In the genomic region with DNA sequence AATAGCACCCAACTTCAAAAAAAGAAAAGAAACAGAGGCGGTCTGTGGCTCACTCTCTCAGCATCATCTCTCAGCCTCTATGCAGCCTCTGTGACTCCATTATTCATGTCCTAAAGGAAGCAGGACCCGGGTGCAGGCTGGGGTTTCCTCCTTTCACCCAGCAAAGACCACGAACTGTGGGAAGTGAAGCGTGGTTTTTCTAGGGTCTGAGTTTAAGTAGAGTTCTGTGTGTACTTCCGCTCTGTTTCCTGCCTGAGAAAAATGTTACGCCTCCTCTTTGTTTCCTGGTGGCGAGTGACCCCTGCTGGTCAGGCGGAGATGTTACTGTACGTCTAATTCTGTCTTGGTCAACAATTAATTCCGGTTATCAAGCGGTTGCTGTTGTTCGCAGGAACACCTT, we compare ENCODE assay signal across 8 mouse cellular contexts.
A peak's percentile ranks its signal among the peaks of the same experiment; 100 is the strongest.
DNase-seq lines count a peak whose midpoint lies in the region; ATAC-seq and TF ChIP-seq lines count a peak whose summit lies in the region.

No protein-coding gene starts in this region.

- no peaks in the 10 kb centered on the region for H3K9me3 ChIP-seq in E14TG2a.4 (ENCODE audit: low read length)
- no peaks in the 10 kb centered on the region for H3K9me3 ChIP-seq in forebrain, embryonic 14.5 days (replicated peaks; ENCODE audit: control insufficient read depth, low read length)
- H3K9me3 ChIP-seq in liver, postnatal 0 days (ENCODE audit: low read length), result no peaks in the 10 kb centered on the region
- H3K9me3 ChIP-seq in neural tube, embryonic 14.5 days (ENCODE audit: control insufficient read depth, low read length), result no peaks in the 10 kb centered on the region

- TF ChIP-seq EP300 in liver, postnatal 0 days (IDR thresholded peaks at IDR 0.05; ENCODE audit: low read depth), result no peak

- peak; percentile 25 for DNase-seq in c-Kit-positive CD71-positive TER-119-negative erythroid progenitor cells, embryonic 14.5 days (ENCODE audit: low read depth)
- peak; percentile 88 for DNase-seq in forebrain, embryonic 14.5 days (ENCODE audit: low spot score)
- peak; percentile 82 to 86 for DNase-seq in heart, postnatal 14 days
- DNase-seq in large intestine, adult 2 months (ENCODE audit: low read depth, low spot score), result peak; percentile 18
- peak; percentile 79 for DNase-seq in liver, postnatal 0 days
- peak; percentile 86 for DNase-seq in testis, postnatal 10 days (ENCODE audit: low spot score)

- no peak overlapping the region for H3K4me3 ChIP-seq in E14TG2a.4 (replicated peaks; ENCODE audit: low read length)
- no peak overlapping the region for H3K4me3 ChIP-seq in forebrain, embryonic 14.5 days (ENCODE audit: low read depth, low read length)
- H3K4me3 ChIP-seq in liver, postnatal 0 days (ENCODE audit: low read depth, low read length), result no peak overlapping the region; the same call in 1 of the 2 replicates
- no peak overlapping the region for H3K4me3 ChIP-seq in neural tube, embryonic 14.5 days (ENCODE audit: low read depth, low read length)

- H3K4me1 ChIP-seq in E14TG2a.4 (replicated peaks; ENCODE audit: low read depth, low read length), result no peaks in the 10 kb centered on the region
- H3K4me1 ChIP-seq in forebrain, embryonic 14.5 days (ENCODE audit: control insufficient read depth, insufficient read depth, low read length), result no peaks in the 10 kb centered on the region
- no peaks in the 10 kb centered on the region for H3K4me1 ChIP-seq in liver, postnatal 0 days (ENCODE audit: insufficient read depth)
- H3K4me1 ChIP-seq in neural tube, embryonic 14.5 days (ENCODE audit: control insufficient read depth, insufficient read depth, low read length), result no peaks in the 10 kb centered on the region

- no peak overlapping the region for H3K27ac ChIP-seq in forebrain, embryonic 14.5 days (ENCODE audit: low read depth, low read length)
- H3K27ac ChIP-seq in liver, postnatal 0 days (ENCODE audit: low read depth), result no peak overlapping the region
- H3K27ac ChIP-seq in neural tube, embryonic 14.5 days (ENCODE audit: low read depth, low read length), result no peak overlapping the region

- 13% methylated on average over 12 of the region's 12 CpGs for WGBS in forebrain, embryonic 14.5 days
- WGBS in large intestine, adult 2 months, result 15% methylated on average over 12 of the region's 12 CpGs
- 13% methylated on average over 12 of the region's 12 CpGs for WGBS in liver, postnatal 0 days (ENCODE audit: insufficient replicate concordance)
- WGBS in neural tube, embryonic 14.5 days, result 14% methylated on average over 12 of the region's 12 CpGs

- TF ChIP-seq CTCF in E14TG2a.4 (conservative IDR thresholded peaks at IDR 0.05; ENCODE audit: low read length), result peak; percentile 90
- TF ChIP-seq CTCF in liver, postnatal 0 days (IDR thresholded peaks at IDR 0.05; ENCODE audit: low read depth), result peak; percentile 93

- intact Hi-C loops in heart, postnatal 14 days (cut with DNase I), result no loop called here

- H3K36me3 ChIP-seq in E14TG2a.4 (ENCODE audit: insufficient read depth, low read length), result no peaks in the 10 kb centered on the region
- H3K36me3 ChIP-seq in forebrain, embryonic 14.5 days (ENCODE audit: control insufficient read depth, insufficient read depth, low read length), result no peaks in the 10 kb centered on the region
- no peaks in the 10 kb centered on the region for H3K36me3 ChIP-seq in liver, postnatal 0 days (replicated peaks; ENCODE audit: insufficient read depth, low read length)
- H3K36me3 ChIP-seq in neural tube, embryonic 14.5 days (ENCODE audit: control insufficient read depth, insufficient read depth, low read length), result no peaks in the 10 kb centered on the region

- peak overlapping the region; percentile 38 for H3K4me2 ChIP-seq in forebrain, embryonic 14.5 days (ENCODE audit: low read length)
- peak overlapping the region; percentile 66 for H3K4me2 ChIP-seq in liver, postnatal 0 days (ENCODE audit: low read depth, low read length)
- H3K4me2 ChIP-seq in neural tube, embryonic 14.5 days (ENCODE audit: low read depth, low read length), result peak overlapping the region; percentile 39

- no peaks in the 10 kb centered on the region for H3K27me3 ChIP-seq in E14TG2a.4 (ENCODE audit: insufficient read depth, low read length)
- H3K27me3 ChIP-seq in forebrain, embryonic 14.5 days (replicated peaks; ENCODE audit: control insufficient read depth, insufficient read depth, low read length), result no peaks in the 10 kb centered on the region
- H3K27me3 ChIP-seq in liver, postnatal 0 days (ENCODE audit: insufficient read depth, low read length), result no peaks in the 10 kb centered on the region
- no peaks in the 10 kb centered on the region; the same call in 1 of the 2 replicates for H3K27me3 ChIP-seq in neural tube, embryonic 14.5 days (ENCODE audit: control insufficient read depth, insufficient read depth, low read length)

- peak; percentile 87 for ATAC-seq in forebrain, embryonic 14.5 days
- peak; percentile 36 for ATAC-seq in liver, postnatal 0 days
- ATAC-seq in neural tube, embryonic 14.5 days (ENCODE audit: low read depth), result peak; percentile 85

- H3K9ac ChIP-seq in forebrain, embryonic 14.5 days (ENCODE audit: low read length), result no peak overlapping the region
- H3K9ac ChIP-seq in liver, postnatal 0 days (replicated peaks), result no peak overlapping the region
- H3K9ac ChIP-seq in neural tube, embryonic 14.5 days (replicated peaks; ENCODE audit: low read depth, low read length), result no peak overlapping the region

Comparison
In these comparisons a context has a peak if more than half of its experiments do, and no peak if none do; other contexts are left out.
1. DNase-seq: peak in every context shown above with its lines; median percentile 88 in forebrain, embryonic 14.5 days; 86 in testis, postnatal 10 days; 84 in heart, postnatal 14 days; 79 in liver, postnatal 0 days; 25 in c-Kit-positive CD71-positive TER-119-negative erythroid progenitor cells, embryonic 14.5 days; 18 in large intestine, adult 2 months.
2. ATAC-seq: peak in every context shown above with its lines; median percentile 87 in forebrain, embryonic 14.5 days; 85 in neural tube, embryonic 14.5 days; 36 in liver, postnatal 0 days.